Mouse (Mus musculus) frontal cortex, postnatal 25 days (tissue): ENCODE data around the gene Ptger4.

ENCODE experiments used
- DNase-seq, 2 experiments: peaks; one replicate each; pipeline ENCODE4 v3.0.0; 2022; ENCODE audit warnings: low spot score in 2 of 2

The Ptger4 gene

DNA sequence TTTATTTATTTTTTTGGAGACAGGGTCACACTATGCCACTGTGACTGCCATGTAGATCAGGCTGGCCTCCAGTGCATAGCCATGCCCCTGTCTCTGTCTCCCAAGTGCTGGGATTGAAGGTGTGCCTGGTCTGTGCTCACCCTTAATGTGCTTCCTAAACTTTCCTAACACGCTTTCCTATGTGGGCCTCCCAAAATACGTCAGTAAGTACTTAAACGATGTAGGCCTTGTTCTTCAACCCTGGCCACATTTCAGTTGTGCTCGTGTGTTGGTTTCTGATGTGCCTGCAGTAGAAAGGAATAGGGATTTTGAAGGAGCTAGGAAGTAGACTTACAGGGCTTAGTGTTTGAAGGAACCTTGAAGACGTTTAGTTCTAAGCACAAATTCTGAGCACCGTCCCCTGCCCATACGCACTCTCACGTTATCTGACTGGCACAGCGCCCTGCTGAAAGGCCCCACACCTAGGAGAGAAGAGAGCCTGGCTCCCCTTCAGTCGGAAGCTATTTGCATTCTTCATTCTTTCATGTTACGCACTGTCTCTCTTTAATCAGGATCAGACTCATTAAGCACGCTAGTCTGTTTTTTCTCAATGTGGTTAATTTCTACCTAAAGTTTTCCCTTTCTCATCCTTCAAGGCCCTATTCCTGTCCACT, 78.7 kb downstream of the Ptger4 start:
- no peak for DNase-seq

DNA sequence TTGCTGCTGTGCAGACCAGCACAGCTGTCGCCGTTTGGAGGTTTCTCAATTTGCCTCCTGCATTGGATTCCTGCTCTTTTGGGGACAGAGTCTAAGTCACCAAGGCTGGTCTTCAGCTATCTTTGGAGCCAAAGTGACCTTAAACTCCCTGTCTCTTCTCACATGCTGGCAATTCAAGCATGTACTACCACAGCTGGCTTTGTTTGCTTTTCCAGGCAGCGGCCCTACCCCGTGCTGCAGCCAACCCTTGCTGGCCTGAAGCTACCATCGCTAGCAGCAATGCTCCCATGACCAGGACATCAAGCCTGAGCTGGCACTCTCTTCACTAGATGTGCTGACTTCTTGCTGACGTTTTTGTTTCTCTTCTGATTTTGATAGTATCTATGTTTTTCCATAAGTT, 85.2 kb downstream of the Ptger4 start:
- DNase-seq: no peak

DNA sequence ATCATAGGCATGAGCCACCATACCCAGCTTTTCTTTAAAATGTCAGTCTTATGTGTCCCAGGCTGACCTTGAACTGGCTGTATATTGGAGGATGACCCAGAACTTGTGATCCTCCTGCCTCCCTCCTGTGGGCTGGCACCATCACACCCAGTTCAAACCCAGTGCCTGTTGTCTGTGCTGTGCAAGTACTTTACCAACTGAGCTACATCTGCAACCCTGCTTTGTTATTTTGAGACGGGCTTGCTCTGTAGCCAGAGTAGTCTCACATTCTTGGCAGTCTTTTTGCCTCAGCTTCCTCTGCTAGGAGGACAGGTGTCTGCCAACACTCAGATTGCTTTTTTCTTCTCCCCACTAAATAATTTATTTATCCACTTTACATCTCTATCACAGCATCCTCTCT, 86.6 kb downstream of the Ptger4 start:
- no peak for DNase-seq
